Mouse (Mus musculus): Measurements from ENCODE around the gene Pip5k1b. TPM values are rescaled to one million over a fixed set of nuclear protein-coding genes. Genes with fewer than 3 reads are reported as not detected.

The Pip5k1b gene
- polyA plus RNA-seq, 1 experiment from 2014 or later = 2.5 TPM

DNA sequence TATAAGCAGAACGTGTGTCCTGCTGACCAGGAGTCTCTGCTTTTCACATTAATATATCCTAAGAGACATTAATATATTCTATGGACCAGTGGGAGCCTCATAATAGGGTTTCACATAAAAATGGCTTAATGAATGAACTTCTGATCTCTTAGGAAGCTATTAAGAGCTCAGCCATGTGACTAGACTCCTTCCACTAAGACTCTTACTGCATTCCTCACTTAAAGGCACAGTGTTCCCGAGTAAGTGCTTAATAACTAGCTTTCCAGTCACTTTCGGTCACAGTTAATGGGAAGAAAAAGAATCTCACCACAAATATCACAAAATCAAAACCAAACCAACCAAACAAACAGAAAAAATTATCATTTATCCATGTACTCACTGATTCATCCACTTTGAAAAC is 87.1 kb downstream of the Pip5k1b start:
- H3K27ac ChIP-seq (ENCODE audit: low read length) = no peak overlapping the region
- H3K4me1 ChIP-seq (ENCODE audit: control insufficient read depth, insufficient read depth, low read length) = no peaks in the 10 kb centered on the region
- no peak for ATAC-seq (ENCODE audit: insufficient number of reproducible peaks, insufficient read depth, low FRiP score, low read depth)
- no peak overlapping the region for H3K9ac ChIP-seq (replicated peaks; ENCODE audit: low read depth, low read length)
- no peaks in the 10 kb centered on the region for H3K9me3 ChIP-seq (ENCODE audit: control insufficient read depth, low read depth, low read length)
- WGBS = 47% methylated on average over 3 of the region's 3 CpGs
- H3K4me2 ChIP-seq (replicated peaks; ENCODE audit: low read depth, low read length) = no peak overlapping the region
- H3K36me3 ChIP-seq (ENCODE audit: control insufficient read depth, insufficient read depth, low read length) = no peaks in the 10 kb centered on the region
- H3K4me3 ChIP-seq (ENCODE audit: low read depth, low read length) = no peak overlapping the region
- no peaks in the 10 kb centered on the region for H3K27me3 ChIP-seq (ENCODE audit: control insufficient read depth, insufficient read depth, low read length)

DNA sequence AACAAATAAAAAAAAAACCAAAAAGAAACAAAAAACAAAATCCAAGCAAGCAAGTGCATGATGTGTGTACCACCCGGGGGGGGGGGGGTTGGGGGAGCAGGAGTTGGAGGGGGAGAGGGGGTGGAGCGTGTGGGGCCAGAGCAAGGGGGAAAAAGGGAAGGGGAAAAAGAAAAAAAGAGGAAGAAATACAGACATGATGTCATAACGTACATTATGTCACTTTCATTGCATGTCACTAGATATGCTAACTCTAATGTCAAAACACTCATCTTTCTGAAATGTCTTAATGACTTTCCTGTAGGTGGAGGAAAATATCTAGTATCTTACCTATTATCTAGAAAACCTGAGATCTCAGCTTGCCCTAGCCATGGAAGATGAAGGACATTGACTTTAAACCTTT is 92.7 kb downstream of the Pip5k1b start:
- H3K4me1 ChIP-seq (ENCODE audit: control insufficient read depth, insufficient read depth, low read length) = no peaks in the 10 kb centered on the region
- H3K9ac ChIP-seq (replicated peaks; ENCODE audit: low read depth, low read length) = no peak overlapping the region
- 94% methylated on average over 3 of the region's 3 CpGs for WGBS
- no peaks in the 10 kb centered on the region for H3K9me3 ChIP-seq (ENCODE audit: control insufficient read depth, low read depth, low read length)
- H3K27me3 ChIP-seq (ENCODE audit: control insufficient read depth, insufficient read depth, low read length) = no peaks in the 10 kb centered on the region
- no peak overlapping the region for H3K4me2 ChIP-seq (replicated peaks; ENCODE audit: low read depth, low read length)
- H3K27ac ChIP-seq (ENCODE audit: low read length) = no peak overlapping the region
- H3K36me3 ChIP-seq (ENCODE audit: control insufficient read depth, insufficient read depth, low read length) = no peaks in the 10 kb centered on the region
- ATAC-seq (ENCODE audit: insufficient number of reproducible peaks, insufficient read depth, low FRiP score, low read depth) = no peak
- H3K4me3 ChIP-seq (ENCODE audit: low read depth, low read length) = no peak overlapping the region

DNA sequence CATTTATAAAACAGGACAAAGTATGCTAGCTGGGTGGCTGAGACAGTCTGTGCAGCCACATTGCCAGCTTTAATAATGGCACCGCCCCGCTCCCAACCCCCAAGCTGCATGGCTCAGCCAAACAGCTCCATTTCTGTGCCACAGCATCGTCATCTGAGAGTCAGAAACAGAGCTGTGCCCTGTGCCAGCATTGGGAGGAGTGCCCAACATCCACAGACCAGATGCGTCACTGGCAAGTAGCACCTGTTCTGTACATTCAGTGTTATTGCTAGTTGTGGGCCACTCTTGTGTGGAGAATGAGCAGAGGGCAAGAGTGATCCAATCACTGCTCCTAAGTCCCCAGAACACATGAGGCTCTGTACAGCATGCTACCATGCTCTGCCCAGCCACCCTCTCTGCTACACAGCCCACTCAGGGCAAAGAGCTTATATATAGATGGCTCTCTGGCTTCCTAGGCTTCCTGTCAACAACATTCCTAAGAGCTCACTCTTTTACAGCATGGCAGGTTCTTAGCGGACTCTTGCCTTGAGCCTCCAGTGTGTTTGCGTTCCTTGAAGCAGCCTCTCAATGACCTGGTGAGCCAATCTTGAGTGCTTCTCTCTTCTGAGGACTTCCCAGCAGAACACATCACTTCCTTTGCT is 99.0 kb downstream of the Pip5k1b start:
- Histone ChIP-seq H3K9ac (replicated peaks; ENCODE audit: low read depth, low read length) (no peak overlapping the region), H3K27me3 (ENCODE audit: control insufficient read depth, insufficient read depth, low read length) (no peaks in the 10 kb centered on the region), H3K9me3 (ENCODE audit: control insufficient read depth, low read depth, low read length) (no peaks in the 10 kb centered on the region), H3K27ac (ENCODE audit: low read length) (no peak overlapping the region), H3K4me1 (ENCODE audit: control insufficient read depth, insufficient read depth, low read length) (0 out of 2 replicates have a peak, but pooled peaks cover 3% of the 10 kb centered on the region), H3K4me3 (ENCODE audit: low read depth, low read length) (no peak overlapping the region), H3K36me3 (ENCODE audit: control insufficient read depth, insufficient read depth, low read length) (no peaks in the 10 kb centered on the region), H3K4me2 (replicated peaks; ENCODE audit: low read depth, low read length) (no peak overlapping the region)
- ATAC-seq (ENCODE audit: insufficient number of reproducible peaks, insufficient read depth, low FRiP score, low read depth) = no peak
- 93% methylated on average over 6 of the region's 6 CpGs for WGBS

DNA sequence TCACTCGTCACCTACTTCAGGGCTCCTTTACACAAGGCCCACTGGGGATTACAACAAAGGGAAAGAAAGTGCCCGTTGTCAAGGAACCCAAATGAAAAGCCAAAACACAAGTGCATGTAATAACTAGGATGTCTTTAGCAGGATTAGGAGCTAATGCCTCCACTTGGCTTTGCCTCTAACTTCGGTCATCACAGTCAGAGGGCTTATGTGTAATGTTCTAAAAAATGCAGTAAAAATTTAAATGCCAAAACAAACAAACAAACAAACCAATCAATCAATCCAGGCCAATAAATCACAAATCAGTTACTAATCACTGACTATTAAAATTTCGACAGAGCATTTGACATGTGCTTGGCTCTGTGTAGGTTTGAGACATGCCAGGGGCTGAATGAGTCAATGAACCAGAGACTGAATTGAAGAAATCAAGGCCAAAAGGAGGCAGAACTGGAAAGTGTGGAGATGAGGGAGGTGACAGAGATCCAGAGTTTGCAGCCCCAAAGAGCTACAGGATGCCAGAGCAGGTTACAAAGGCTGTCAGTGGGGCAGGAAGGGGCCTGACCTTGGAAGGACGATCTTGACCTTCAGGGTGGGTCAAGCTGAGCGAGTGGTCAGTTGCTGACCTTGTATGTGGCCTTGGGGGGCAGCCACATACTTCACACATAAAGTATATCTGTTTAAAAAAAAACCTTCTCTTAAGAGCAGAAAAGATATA is 100.3 kb downstream of the Pip5k1b start:
- Histone ChIP-seq H3K4me3 (ENCODE audit: low read depth, low read length) (no peak overlapping the region), H3K4me1 (ENCODE audit: control insufficient read depth, insufficient read depth, low read length) (0 out of 2 replicates have a peak, but pooled peaks cover 3% of the 10 kb centered on the region), H3K4me2 (replicated peaks; ENCODE audit: low read depth, low read length) (no peak overlapping the region), H3K9me3 (ENCODE audit: control insufficient read depth, low read depth, low read length) (no peaks in the 10 kb centered on the region), H3K9ac (replicated peaks; ENCODE audit: low read depth, low read length) (no peak overlapping the region), H3K27me3 (ENCODE audit: control insufficient read depth, insufficient read depth, low read length) (no peaks in the 10 kb centered on the region), H3K27ac (ENCODE audit: low read length) (no peak overlapping the region), H3K36me3 (ENCODE audit: control insufficient read depth, insufficient read depth, low read length) (no peaks in the 10 kb centered on the region)
- WGBS = 83% methylated on average over 6 of the region's 6 CpGs
- ATAC-seq (ENCODE audit: insufficient number of reproducible peaks, insufficient read depth, low FRiP score, low read depth) = no peak

DNA sequence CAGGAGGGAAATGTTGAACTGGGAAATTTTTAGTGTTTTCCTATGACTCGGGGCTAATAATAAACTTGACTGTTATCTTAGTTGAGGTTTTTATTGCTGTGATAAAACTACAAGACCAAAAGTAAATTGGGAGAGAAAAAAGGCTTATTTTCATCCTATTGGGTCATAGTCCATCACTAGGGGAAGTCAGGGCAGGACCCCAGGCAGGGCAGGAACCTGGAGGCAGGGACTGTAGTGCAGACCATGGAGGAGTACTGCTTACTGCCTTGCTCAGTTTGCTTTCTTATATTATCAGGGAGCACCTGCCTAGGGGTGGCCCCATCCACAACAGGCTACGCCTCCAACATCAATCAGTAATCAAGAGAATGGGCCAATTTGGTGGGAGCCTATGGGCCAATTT is 101.2 kb downstream of the Pip5k1b start:
- no peak for ATAC-seq (ENCODE audit: insufficient number of reproducible peaks, insufficient read depth, low FRiP score, low read depth)

DNA sequence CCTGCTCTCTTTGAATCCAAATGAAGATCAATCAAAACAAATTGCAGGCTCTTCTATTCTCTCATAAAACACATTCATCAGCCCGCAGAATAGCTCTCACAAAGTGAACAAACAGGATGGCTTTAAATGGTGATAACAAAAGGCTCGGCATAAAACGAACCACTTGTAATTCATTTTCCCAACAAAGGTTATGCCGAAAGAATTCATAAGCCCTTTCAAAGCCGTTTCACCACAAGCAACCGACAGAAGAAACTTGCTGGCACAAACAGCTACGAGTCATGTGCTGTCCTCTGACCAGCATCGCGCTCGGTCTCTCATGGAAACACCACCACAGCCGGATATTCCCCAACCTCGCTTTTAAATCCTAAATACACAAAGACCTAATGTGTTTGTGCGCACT is 102.3 kb downstream of the Pip5k1b start:
- no peaks in the 10 kb centered on the region for H3K27me3 ChIP-seq (ENCODE audit: control insufficient read depth, insufficient read depth, low read length)
- no peaks in the 10 kb centered on the region for H3K9me3 ChIP-seq (ENCODE audit: control insufficient read depth, low read depth, low read length)
- 0 out of 2 replicates have a peak, but pooled peaks cover 3% of the 10 kb centered on the region for H3K4me1 ChIP-seq (ENCODE audit: control insufficient read depth, insufficient read depth, low read length)
- no peak overlapping the region for H3K4me2 ChIP-seq (replicated peaks; ENCODE audit: low read depth, low read length)
- no peak overlapping the region for H3K9ac ChIP-seq (replicated peaks; ENCODE audit: low read depth, low read length)
- no peak overlapping the region for H3K27ac ChIP-seq (ENCODE audit: low read length)
- ATAC-seq (ENCODE audit: insufficient number of reproducible peaks, insufficient read depth, low FRiP score, low read depth) = no peak
- 56% methylated on average over 13 of the region's 13 CpGs for WGBS
- H3K4me3 ChIP-seq (ENCODE audit: low read depth, low read length) = no peak overlapping the region
- H3K36me3 ChIP-seq (ENCODE audit: control insufficient read depth, insufficient read depth, low read length) = no peaks in the 10 kb centered on the region

More for the DNA sequence above, 101.2 kb downstream of the Pip5k1b start:
- H3K4me1 ChIP-seq (ENCODE audit: control insufficient read depth, insufficient read depth, low read length) = 0 out of 2 replicates have a peak, but pooled peaks cover 3% of the 10 kb centered on the region
- H3K27me3 ChIP-seq (ENCODE audit: control insufficient read depth, insufficient read depth, low read length) = no peaks in the 10 kb centered on the region
- H3K9me3 ChIP-seq (ENCODE audit: control insufficient read depth, low read depth, low read length) = no peaks in the 10 kb centered on the region
- H3K9ac ChIP-seq (replicated peaks; ENCODE audit: low read depth, low read length) = no peak overlapping the region
- H3K36me3 ChIP-seq (ENCODE audit: control insufficient read depth, insufficient read depth, low read length) = no peaks in the 10 kb centered on the region
- WGBS = 92% methylated on average over 2 of the region's 2 CpGs
- H3K27ac ChIP-seq (ENCODE audit: low read length) = no peak overlapping the region
- H3K4me3 ChIP-seq (ENCODE audit: low read depth, low read length) = no peak overlapping the region
- no peak overlapping the region for H3K4me2 ChIP-seq (replicated peaks; ENCODE audit: low read depth, low read length)

DNA sequence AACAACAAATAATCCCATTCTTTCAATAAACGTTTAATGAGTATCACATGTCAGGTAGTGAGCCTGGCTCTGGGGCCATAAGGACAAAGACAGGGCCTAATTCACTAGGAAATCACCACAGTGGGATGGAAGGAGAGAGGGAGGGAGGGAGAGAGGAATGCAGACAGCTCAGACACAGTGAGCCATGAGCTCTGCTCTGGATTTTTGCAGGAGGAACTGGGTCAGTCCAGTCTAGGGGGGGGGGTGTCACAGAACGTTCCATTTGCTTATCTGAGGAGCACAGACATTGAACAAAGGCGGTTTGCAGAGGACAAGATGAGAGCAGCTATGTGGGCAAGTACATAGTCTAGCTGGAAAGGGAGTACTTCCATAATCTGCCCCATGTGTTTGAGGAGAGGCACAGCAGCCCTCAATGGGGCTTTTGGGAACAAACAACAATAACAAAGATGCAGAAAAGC is 103.2 kb downstream of the Pip5k1b start:
- H3K4me2 ChIP-seq (replicated peaks; ENCODE audit: low read depth, low read length) = no peak overlapping the region
- 34% methylated on average over 3 of the region's 3 CpGs for WGBS
- no peak overlapping the region for H3K4me3 ChIP-seq (ENCODE audit: low read depth, low read length)
- H3K36me3 ChIP-seq (ENCODE audit: control insufficient read depth, insufficient read depth, low read length) = no peaks in the 10 kb centered on the region
- H3K9ac ChIP-seq (replicated peaks; ENCODE audit: low read depth, low read length) = no peak overlapping the region
- no peaks in the 10 kb centered on the region for H3K9me3 ChIP-seq (ENCODE audit: control insufficient read depth, low read depth, low read length)
- ATAC-seq (ENCODE audit: insufficient number of reproducible peaks, insufficient read depth, low FRiP score, low read depth) = no peak
- H3K27me3 ChIP-seq (ENCODE audit: control insufficient read depth, insufficient read depth, low read length) = no peaks in the 10 kb centered on the region
- no peak overlapping the region for H3K27ac ChIP-seq (ENCODE audit: low read length)
- 0 out of 2 replicates have a peak, but pooled peaks cover 3% of the 10 kb centered on the region for H3K4me1 ChIP-seq (ENCODE audit: control insufficient read depth, insufficient read depth, low read length)

DNA sequence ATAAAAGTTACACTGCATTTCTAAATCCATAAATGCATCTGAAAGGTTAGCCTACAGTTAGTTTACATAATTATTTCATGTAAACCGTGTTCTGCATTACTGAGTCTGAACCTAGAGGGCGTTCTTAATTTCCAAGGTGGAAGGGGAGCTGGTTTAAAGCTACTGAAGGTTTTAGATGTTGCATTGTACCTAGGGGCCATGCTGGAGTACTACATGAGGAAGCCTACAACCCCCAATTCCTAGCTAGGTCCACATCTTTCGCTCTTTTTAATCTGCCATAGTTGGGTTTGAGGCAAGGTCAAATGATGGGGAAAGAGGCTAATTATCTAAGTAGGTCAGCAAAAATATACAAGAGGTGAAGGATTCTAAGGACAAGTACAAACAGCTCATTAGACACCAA is 104.0 kb downstream of the Pip5k1b start:
- Histone ChIP-seq H3K4me1 (ENCODE audit: control insufficient read depth, insufficient read depth, low read length) (0 out of 2 replicates have a peak, but pooled peaks cover 3% of the 10 kb centered on the region), H3K27ac (ENCODE audit: low read length) (no peak overlapping the region), H3K36me3 (ENCODE audit: control insufficient read depth, insufficient read depth, low read length) (no peaks in the 10 kb centered on the region), H3K27me3 (ENCODE audit: control insufficient read depth, insufficient read depth, low read length) (no peaks in the 10 kb centered on the region), H3K4me3 (ENCODE audit: low read depth, low read length) (no peak overlapping the region), H3K4me2 (replicated peaks; ENCODE audit: low read depth, low read length) (no peak overlapping the region), H3K9me3 (ENCODE audit: control insufficient read depth, low read depth, low read length) (no peaks in the 10 kb centered on the region), H3K9ac (replicated peaks; ENCODE audit: low read depth, low read length) (no peak overlapping the region)
- 86% methylated on average over 3 of the region's 3 CpGs for WGBS
- ATAC-seq (ENCODE audit: insufficient number of reproducible peaks, insufficient read depth, low FRiP score, low read depth) = no peak
